Mouse (Mus musculus) CD8-positive naive resting alpha-beta T cell, adult 2 months (primary cell): ENCODE results near the gene T.
"Not testable (repeated sequence)": the region's sequence is repeated elsewhere in the genome, so short reads cannot be mapped to it uniquely, and the experiment has no call there.

Experiments used
- DNase-seq, 2 experiments: peaks; one replicate each; pipeline ENCODE4 v3.0.0; 2022; ENCODE audit warnings: low read depth in 2 of 2, low spot score in 2 of 2

The T gene

DNA sequence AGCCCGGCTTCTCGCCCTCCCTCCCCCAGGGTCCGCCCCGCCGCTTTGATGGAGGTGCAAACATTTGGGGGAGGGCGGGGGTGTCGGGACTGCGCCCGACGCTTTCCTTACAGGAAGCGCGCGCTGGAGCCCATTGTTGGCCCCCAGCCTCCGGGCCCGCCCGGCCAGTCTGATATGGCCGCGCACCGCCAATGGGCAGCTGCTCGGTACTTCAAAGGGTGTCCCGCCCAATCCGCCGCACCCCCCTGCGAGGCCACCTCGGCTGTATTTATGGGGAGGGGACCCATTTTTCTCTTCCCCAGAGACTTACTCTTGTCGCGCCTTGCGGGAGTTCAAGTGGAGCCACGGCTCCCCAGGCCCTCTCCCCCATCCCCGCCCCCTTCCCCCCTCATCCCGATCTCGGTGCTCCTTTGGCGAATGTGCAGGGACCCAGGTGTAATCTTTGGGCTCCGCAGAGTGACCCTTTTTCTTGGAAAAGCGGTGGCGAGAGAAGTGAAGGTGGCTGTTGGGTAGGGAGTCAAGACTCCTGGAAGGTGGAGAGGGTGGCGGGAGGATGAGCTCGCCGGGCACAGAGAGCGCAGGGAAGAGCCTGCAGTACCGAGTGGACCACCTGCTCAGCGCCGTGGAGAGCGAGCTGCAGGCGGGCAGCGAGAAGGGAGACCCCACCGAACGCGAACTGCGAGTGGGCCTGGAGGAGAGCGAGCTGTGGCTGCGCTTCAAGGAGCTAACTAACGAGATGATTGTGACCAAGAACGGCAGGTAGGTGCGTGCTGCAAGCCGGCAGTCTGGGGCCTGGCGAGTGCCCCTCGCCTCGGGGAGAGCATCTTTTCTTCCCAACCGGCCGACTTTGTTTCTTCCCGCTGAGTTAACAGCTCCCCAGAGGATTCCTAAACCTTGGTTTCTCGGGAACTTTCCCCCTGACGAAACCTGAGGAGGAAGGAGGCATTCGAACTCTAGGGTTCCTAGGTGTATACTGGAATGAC is at the start of gene T:
TSS of gene T (plus strand) at position 446 of the 983 bp plus-strand sequence.
- no peak for DNase-seq

DNA sequence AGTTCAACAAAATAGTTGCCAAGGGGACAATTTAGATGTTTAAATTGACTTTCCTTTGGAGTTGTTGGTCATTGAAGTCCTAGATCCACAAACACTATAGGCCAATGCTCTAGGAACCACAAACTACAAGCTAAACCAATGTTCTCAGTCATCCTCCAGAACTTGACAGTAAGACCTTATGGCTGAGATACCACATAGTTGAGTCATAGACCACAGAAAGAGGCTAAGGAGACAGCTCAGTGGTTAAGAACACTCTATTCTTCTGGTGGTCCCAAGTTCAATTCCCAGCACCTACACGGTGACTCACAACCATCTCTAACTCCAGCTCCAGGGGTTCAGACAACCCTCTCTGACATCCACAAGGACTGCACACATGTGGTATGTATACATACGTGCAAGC is 48.8 kb upstream of the T start:
- no peak for DNase-seq

DNA sequence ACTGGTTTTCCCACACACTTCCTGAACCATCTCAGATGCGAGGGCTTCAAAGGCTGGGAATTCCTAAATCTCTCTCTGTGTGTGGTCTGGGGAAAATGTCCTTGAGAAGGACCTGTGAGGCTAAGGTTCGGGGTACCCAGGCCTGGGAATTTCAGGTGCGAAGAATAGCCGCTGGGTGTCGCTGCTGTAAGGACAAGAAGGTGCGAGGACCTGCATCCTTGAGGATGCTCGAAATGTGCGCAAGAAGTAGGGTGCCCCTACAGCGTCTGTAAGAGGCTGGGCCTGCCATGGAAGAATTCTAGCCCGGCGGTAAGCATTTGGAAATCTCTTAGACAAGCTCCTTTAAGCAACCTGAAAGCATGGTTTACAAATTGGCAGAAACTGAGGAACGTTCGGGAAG is 45.8 kb upstream of the T start:
- peak; percentile 19 to 41 for DNase-seq

DNA sequence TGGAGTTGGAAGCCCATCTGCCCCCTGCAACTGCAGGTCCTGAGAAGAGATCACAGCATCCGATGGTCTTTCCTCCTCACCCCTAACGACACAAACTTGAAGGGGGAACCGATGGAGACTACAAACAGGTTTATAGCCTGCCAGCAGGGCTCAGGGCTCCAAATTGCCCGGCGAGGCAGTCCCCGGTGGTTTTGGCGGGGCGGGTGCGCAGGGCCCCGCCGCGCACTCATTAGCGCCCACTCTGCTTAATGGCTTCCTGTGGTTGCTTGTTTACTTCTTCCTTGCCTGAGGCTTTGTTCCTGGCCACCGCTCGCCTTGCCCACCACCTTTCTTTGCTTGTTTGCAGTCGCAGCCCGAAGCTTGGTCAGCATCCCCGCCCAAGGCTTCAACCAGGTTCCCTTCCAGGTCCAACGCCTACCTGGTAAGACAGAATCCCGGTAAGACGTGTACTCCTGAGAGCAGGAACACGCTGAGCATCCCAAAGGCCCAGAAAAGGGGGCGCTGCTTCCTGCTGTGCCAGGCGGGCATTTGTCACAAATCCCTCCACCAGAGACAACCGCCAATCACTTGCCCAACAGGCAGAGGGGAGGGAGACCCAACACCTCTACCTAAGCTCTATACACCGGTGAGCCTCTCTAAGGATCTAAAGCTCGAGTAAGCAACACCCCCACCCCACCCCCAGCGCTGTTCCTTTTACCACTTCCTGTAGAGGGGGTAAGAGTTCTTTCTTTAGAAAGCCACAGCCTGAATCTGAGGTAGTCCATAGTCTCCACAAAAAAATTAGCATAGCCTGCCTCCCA is 45.0 kb upstream of the T start:
- peak; percentile 11 to 55 for DNase-seq

DNA sequence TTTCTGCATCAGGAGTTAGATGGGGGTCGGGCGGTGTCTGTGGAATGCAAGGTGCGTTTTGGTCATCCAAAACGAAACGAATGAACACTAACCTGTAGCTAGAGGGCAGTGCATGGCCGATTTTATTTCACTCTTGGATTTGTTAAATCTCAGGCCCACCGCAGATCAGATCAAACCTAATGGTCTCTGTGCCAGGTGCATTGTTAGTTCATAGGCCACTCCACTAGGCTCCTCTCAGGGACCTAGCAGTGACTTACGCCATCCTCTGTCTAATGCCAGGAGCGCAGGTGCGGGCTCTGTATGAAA is 44.5 kb upstream of the T start:
- no peak for DNase-seq

DNA sequence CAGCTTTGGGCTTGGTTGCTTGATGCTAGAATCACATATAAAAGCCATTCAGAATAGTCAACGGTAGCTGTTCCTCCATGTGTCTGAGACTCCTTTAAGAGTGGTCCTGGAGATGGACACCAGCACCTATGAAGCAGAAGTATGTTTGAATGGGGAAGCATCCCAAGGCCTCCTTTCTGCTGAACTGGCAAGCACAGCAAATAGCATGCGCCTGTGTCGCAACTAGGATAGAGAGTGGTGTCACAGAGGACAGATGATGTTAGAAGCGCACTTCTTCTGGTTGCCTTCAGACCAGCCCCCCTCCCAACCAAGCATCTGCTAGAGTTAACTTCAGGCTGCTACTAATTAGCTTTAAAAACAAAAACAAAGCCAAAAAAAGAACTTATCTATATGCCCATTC is 43.7 kb upstream of the T start:
- DNase-seq = no peak

DNA sequence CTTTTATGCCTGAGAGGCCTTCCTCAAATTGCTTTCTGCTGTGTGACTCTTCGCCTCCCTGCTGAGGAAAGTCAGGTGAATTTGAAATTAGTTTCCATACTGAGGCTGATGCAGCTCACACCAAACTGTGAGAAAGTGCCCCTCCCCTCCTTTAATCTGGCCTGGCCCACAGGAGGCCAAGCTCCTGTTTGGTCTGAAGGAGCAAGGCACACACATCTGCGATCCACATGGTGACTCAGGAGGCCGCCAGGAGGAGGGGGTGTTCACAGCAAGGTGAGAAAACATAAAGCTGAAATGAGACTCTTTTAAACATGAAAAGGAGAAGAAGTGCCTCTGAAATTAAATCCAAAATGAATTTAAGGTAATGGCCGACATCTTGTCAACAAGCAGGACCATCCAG is 37.9 kb upstream of the T start:
- DNase-seq = no peak

DNA sequence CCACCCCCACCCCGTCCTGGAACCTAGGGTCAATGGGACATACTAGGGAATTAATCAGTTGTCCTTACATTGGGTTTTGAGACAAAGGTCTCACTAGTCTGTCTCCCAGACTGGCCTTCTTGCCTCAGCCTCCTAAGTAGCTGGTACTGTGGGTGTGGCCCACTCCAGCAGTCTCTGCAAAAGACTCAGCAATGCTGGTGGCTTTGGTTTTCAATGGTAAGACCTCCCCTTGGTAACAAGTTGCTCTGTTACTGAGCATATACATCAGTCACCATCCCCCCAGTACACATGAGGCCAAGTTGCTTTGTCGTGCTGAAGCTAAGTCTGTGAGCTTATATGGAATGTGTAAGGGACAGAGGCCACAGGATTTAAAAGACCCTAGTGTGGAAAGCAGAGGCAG is 36.3 kb upstream of the T start:
- no peak for DNase-seq

DNA sequence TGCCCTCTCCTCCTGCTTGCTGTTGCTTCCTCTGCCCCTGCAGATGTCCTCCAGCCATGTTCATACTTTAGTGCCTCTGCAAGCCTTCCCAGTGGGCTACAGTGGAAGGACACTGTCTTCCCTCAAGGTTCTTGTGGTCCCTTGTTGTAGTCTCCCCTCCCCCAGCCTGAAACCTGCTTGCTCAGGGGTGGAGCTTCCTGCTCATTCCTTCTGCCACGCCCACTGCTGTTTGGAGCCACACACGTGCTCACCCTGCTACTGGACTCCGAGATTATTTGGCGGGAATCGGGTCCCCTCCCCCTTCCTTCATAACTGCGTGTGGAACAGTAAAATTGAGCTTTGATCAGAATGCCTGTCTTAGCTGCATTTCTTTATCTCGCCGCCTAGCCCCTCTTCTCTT is 30.3 kb upstream of the T start:
- not testable (repeated sequence) for DNase-seq

DNA sequence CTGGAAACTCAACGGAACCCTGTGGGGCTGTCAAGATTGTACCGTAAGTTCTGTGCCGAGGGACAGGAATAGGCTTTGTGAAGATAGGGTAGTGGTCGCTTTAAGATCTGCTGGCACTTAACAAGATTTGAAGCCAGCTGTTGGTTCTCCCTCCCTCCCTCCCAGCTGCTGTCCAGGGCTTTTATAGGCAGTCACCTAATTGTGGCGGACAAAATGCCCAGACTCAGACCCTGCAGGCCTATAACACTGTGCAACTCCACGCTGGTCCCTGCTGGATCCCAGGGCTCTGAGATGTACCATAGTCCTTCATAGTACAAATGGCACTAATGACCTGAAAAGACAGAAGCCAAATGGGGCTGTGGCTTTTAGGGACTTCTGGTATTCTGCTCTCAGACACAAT is 27.9 kb upstream of the T start:
- DNase-seq = no peak

DNA sequence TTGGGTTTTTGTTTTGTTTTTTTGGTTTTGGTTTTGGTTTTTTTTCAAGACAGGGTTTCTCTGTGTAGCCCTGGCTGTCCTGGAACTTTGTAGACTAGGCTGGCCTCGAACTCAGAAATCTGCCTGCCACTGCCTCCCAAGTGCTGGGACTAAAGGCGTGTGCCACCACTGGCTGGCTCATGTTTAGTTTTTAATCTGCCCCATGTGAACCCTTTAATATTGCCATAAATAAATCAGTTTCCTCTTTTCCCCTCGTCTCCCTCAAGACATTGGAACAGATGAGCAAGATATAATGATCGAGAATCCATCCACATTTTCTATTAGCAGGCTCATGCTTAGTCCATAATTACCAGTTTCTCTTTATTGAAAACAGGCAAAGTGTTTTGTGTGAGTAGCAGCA is 26.2 kb upstream of the T start:
- DNase-seq = not testable (repeated sequence)

DNA sequence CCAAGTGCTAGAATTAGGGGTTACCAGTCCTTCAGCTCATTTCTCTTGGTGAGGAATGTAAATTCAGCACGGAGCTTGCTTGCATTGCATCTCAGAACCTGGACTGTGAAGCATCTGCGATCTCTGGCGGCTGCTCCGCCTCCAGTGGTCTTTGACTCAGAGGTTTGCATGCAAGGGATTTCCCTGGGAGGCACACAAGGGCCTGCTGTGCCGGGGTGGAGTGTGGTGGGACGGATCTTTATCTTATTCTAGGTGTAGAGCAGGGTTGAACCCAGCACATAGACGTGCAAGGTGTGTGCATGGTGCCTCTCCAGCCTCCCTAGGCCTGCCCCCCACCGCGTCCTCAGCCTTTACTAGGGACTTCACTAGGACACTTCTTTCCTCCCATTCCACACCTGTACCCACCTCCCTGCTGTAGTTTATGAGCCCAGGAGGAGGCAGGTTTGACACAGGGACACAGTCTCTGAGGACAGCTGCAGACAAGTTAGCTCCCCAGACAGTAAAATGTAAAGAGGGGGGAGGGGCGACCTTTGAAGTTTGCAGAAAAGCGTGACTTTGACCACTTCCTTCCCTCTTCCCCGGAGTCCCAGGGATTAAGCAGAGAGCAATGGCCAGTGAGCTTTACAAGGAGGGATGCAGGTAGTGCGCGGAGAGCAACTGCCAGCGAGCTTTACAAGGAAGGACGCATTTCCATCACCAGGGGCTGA is 25.5 kb upstream of the T start:
- no peak for DNase-seq

DNA sequence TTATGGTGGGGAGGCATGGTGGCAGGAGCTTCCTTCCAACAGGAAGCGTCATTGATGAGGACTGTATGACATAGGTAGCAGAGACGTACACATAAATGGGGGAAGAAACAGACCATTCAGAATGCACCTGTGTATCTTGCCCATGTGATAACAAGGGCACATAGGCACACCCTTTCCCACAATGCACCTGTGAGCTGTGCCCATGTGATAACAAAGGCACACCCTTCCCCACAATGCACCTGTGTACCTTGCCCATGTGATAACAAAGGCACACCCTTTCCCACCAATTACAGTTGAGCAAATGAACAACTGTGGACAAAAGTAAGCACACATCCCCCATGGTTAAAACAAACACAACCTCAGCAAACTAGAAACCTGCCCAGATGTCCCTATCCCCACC is 23.9 kb upstream of the T start:
- DNase-seq = no peak

DNA sequence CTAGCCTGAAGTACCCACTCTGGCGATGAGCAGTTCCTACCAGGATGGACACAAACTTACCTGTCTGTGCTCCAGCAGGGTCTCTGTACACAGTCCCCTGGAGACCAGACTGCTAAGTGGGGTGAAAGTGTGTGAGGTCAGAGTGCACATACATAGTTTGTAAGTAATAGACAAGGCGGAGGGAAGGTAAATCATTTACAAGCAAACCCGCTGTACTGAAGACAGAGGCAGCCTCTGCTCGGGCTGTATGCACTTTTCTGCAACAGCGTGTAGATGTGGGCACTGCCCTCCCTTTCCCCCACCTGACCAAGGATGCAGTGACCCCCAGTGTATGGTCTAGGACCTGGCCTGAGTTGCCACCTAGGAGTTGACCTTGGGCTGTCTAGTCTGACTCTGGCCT is 20.6 kb upstream of the T start:
- DNase-seq = no peak

DNA sequence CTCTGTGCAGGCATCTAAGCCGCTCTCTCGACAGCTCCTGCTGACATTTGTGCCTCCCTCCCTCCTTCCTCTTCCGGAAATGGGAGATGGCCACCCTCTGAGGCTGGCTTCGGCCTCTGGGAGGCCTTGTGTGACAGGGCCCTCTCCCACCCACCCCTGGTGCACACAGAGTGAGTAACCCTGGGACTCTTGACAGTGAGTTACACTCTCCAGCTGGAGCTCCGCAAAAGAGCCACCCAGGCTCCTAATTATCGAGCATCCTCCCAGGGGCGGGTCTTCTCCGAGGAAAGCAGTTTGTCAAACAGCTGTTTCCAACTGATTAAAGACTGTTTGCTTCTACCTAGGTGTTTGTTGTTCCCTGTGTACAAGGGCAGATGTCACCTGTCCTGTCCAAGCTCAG is 18.7 kb upstream of the T start:
- no peak for DNase-seq

DNA sequence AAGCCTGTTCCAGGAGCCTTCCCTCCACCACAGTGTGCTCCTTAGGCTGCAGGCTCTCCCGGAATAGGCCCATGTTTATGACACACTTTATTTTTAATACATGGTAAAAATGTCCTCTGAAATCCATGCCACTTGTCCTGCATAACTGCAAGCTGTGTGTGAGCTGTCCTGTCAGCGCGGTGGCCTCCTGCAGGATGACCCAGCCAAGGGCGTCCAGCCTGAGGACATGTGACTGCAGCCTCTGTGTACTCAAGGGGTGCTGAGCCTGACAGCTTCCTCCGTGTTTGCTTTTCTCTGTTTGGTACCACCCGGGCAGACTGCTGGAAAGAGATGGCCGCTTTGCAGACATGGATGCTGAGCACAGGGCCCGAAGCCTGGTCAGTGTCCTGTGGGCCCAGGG is 17.4 kb upstream of the T start:
- DNase-seq = no peak

DNA sequence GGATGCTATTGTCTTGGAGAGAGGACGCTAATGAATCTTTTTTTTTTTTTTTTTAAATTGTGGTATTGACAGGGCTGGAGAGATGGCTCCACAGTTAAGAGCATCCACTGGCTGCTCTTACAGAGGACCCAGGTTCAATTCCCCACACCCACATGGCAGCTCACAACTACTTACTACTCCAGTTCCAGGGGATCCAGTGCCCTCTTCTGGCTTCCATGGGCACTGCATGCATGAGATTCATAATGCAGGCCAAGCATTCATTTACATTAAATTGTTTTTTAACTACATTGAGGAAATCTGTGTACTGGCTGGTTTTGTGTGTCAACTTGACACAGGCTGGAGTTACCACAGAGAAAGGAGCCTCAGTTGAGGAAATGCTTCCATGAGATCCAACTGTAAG is 13.5 kb upstream of the T start:
- DNase-seq = no peak

DNA sequence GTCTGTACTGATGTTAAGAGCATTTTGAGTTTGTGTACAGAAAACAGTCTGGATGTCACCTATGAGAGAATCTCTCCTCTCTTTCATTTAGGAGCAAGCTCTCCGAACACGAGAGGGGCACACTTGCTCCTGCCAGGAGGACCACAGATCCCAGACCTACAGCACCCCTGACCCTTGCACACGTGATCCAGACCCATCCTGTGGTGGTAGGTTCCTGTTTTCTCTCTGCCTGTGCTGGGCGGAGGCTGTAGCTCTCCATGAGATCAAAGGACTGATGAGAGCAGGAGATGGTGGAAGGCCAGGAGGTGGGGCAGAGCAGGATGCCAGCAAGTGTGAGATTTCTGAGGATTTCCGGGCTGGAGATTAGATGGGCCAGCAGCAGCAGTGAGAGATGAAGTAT is 12.7 kb upstream of the T start:
- no peak for DNase-seq

DNA sequence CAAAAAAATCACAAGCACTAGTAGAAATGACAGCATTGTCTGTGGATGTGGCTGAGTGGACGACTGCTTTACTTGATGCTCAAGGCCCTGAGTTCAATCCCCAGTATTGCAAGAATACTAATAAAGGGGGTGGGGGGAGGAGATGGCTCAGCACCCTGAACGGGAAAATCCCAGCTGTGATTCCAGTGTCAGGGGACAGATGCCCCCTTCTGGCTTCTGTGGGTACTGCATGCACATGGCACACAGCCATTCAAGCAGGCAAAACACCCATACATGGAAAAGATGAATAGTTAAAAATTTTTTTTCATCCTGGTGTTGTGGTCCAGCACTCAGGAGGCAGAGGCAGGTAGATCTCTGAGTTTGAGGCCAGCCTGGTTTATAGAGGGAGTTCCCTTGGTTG is 10.9 kb upstream of the T start:
- peak; percentile 7 to 24 for DNase-seq

DNA sequence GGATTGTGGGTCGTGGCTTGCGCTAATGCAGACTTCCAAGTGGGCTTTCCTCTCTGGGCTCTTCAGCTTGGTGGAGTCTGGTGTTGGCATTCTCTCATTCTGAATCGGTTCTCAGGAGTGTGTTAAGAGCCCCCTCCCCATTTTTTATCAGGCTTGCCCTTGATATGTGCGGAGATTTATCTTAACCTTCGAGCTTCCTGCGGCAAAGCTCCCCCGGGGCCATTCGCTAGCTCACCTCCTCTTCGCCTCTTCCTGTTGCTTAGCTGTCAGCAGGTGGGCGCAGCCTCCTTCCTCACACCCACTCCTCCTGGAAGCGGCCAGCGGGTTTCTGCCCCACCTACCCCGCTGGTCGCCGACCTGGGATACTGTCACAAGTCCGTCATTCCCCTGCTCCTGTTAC is 4.8 kb upstream of the T start:
- no peak for DNase-seq

DNA sequence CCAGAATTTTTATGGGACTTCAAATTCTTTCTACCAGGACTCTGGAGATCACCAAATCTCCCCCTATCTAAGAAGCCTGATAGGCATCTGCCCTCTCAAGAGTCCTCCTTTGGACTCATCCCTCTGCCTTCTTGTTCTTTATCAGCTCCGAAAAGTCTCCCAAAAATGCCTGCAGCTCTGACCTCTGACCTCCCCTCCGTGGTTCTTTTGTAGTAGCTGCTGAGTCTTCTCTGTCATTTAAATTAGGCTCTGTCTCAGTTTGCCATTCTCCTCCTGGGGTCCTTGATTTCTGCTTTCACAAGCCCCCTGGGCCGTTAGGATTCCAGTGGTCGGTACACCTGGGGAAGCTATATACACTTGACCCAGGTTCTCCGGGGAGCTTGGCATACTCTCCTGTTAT is 4.3 kb upstream of the T start:
- DNase-seq = no peak
